Mouse (Mus musculus) monocyte, adult 5-6 weeks (primary cell): ENCODE data around the gene Clk2. TPM values are rescaled to one million over a fixed set of nuclear protein-coding genes. Genes with fewer than 3 reads are reported as not detected.

ENCODE experiments used
- ATAC-seq: fragments of 153-309, 156-312 bp; replicated peaks from 2 replicates; pipeline ENCODE4 v1.8.0; 2017; ENCODE audit warnings: mild to moderate bottlenecking; ENCODE audit not compliant: low TSS enrichment, insufficient number of reproducible peaks, severe bottlenecking, poor library complexity, low FRiP score
- total RNA-seq: library from RNA; stranded (forward); fragments of 200-1000, 200-491, 200-594 nt; gene quantifications from 3 replicates; pipeline ENCODE4 v1.2.3, GENCODE M21; 2017

Clk2 gene
- total RNA-seq, 1 experiment from 2014 or later = 118 TPM

DNA sequence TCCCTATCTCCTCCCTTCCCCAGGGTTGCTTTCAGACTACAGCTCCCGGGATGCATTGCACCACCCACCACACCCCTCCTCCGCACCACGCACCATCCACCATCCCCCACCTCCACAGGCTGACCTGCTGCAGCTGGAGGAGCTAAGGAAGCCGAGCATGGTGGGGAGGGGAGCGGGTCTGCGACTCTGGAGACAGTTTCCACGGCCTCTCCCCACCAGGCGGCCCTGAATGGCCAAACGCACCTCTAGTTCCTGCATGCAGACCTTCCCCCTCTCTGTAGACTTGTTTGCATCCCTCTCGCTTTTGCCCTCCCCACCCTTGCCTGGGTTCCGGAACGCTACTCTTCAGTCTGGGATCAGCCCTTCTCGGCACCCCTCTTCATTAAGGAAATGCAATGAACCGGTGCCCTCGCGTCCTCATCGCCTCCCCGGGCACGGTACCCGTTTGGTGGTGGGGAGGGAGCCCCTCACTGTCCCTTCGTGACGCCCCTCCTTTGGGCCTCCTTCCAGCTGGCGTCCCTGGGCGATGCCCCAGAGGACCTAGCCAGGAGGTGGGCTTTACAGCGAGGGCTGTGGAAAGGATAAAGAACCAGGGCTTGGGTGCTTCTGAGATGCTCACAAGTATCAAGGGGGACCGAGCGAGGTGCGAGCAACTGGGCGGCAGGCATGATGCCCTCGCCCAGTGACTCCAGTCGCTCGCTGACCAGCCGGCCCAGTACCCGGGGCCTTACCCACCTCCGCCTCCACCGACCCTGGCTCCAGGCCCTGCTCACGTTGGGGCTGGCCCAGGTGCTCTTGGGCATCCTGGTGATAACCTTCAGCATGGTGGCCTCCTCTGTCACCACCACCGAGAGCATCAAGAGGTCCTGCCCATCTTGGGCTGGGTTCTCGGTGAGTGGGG, 18.7 kb downstream of the Clk2 start, which contains the start of gene Fam189b:
Gene Fam189b, plus strand, starts transcription at position 86 of the 901 bp plus-strand sequence.
- peak; percentile 72 for ATAC-seq

DNA sequence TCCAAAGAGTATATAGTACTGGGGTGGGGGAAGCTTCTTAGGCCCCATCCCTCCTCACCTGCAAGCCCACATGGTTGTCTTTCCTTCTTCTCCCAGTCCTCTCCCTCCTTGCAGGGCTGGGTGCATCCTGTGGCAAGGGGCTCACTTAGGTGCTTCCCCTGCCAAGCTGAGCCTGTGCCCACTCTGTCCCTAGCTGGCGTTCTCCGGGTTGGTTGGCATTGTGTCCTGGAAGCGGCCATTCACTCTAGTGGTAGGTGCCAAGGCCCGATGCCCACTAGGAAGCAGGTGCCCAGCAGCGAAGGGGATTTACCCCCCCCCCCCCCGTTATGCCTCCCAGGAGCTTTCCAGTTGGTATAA, 19.3 kb downstream of the Clk2 start:
- no peak for ATAC-seq

DNA sequence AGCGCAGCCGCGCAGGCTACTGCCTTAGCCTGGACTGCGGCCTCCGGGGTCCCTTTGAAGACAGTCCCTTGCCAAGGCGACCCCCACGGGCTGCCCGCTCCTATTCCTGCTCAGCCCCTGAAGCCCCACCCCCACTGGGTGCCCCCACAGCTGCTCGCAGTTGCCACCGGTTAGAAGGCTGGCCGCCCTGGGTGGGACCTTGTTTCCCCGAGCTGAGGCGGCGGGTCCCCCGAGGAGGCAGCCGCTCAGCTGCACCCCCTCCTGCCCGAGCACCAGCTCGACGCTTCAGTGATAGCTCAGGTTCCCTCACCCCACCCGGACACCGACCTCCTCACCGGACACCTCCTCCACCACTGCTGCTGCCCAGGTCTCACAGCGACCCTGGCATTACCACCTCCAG, 22.6 kb downstream of the Clk2 start:
- no peak for ATAC-seq

- ATAC-seq = no peak
Observed at GRCm38 (mm10) chr3:89187690-89188477, 23.3 kb downstream of the Clk2 start.

DNA sequence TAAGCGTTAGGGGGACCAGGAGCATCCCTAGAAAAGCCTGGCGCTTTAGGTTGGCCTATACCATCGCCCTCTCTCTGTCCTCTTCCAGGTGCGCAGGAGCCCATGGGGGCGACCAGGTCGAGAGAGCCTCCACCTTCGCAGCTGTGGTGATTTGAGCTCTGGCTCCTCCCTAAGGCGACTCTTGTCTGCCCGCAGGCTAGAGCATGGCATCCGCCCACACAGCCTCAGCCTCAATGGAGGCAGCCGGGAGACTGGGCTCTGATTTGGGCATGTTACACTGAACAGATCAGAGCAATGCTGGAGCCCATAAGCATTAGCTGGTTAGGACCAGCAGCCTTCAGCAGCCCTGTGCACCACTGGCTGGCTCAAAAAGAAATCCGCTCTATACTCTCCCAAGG, 23.9 kb downstream of the Clk2 start:
- ATAC-seq = no peak

DNA sequence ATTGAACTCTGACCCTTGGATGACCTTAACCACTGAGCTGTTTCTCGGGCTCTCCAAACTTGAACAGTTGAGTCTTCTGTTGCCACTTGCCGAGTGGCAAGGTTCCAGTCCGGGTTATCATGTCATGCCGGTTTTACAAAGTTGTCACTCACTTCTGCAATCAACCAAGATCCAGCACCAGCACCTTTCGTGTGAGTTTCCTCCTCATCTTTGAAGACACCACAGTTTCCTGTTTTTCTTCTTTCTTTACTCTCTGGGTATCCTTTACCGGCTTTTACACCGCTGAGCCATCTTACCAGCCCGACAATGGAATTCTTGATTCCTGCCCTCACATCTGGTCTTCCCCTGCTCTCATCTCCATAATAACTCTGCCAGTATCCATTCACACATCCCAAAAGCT, 25.8 kb downstream of the Clk2 start:
- 0 out of 2 replicates have a peak, but pooled peaks have one; percentile 24 for ATAC-seq

- no peak for ATAC-seq
Observed at GRCm38 (mm10) chr3:89193351-89193750, 28.8 kb downstream of the Clk2 start.

- no peak for ATAC-seq
Observed at GRCm38 (mm10) chr3:89193853-89194252, 29.3 kb downstream of the Clk2 start.

DNA sequence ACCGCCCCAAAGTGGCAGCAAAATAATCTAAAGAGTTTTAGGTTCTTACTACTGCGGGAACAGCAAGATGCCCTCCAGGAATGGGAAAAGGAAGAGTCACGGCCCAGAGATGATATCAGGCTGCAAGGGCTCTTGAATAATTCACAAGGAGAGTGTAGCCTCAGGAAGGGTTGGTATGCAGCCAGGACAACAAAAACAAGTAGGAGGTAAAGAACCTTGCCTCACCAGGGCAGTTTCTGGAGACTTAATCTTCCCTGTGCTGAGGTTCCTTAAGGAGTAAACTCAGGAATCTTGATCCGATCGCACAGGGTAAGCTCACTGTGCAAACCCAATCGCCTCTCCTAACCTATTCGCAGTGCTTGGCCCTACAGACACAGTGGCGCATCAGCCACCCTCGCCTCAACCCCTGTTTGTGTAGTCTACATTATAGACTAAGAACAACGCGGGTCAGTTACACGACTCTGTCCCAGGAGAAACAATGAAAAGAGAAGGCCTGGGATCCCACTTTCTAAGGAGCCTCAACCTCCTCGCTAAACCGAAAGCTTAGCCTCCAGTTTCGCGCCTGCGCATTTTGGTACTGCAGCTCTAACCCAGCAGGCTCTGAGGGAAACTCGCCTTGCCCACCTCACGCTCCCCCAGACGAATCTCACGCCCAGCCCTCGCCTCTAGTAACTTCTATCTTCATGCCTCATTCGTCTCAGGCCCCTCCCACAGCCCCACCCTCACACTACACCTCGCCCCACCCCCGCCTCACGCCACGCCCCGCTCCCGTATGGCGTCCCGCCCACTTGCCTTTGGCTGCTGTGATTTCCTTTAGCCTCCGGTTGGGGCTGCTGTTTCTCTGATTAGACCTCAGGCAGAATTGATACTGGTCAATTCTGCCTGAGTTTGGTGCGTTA, 31.6 kb downstream of the Clk2 start:
- ATAC-seq = peak; percentile 94

DNA sequence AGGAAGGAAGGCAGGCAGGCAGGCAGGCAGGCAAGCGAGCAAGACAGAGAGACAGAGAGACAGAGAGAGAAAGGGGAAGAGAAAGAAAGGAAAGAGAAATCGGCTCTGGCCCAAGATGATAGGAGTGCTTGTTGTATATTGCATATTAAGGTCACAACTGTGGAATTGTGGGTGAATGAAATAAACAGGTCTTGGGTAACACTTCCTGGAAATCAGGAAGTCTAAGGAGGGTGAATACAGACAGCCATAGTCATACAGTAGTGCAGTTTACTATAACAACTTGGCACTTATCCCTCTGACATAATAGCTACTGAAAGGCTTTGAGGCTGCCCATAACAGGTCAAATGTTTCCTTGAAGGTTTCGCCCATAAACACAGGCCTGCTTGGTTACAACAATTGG, 35.2 kb downstream of the Clk2 start:
- ATAC-seq = no peak

DNA sequence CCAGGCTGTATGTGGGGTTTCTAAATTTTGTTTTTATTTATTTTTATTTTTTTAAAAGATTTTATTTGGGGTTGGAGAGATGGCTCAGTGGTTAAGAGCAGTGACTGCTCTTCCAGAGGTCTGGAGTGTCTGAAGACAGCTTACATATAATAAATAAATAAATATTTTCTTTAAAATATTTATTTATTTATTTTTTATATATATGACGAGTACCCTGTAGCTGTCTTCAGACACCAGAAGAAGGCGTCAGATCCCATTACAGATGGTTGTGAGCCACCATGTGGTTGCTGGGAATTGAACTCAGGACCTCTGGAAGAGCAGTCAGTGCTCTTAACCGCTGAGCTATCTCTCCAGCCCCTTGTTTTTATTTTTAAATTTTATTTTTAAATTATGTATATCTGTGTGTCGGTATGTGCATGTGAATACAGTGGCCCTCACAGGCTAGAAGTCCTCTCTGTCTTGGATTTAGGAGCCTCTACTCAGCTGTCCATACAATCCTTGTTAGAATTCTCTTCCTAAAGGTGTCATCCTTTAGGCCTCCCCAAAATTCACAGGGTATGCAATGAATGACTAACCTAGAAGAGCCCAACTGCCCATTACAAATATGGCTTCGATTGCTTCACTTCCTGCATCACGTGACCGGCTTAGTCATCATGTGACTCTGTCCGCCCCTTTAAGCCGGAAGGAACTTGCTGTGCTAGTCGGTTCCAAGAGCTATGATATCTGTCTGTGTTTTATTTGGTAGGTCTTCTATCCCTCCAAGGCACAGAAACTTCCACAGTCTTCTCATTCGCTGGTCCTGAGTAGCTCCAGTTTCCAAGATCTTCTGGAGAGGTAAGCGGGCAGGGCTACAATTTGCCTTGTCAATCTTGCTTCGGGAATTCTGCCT, 37.9 kb downstream of the Clk2 start, which contains the start of gene Gba:
Gene Gba, plus strand, starts transcription at position 676 of the 889 bp plus-strand sequence.
- peak; percentile 86 for ATAC-seq

GRCm38 (mm10) chr3:89203142-89203514, 38.5 kb downstream of the Clk2 start:
- no peak for ATAC-seq

- ATAC-seq = no peak
Observed at GRCm38 (mm10) chr3:89206079-89206478, 41.5 kb downstream of the Clk2 start.

- ATAC-seq = no peak
Observed at GRCm38 (mm10) chr3:89206695-89207094, 42.1 kb downstream of the Clk2 start.

GRCm38 (mm10) chr3:89208075-89208657, 43.6 kb downstream of the Clk2 start:
- no peak for ATAC-seq

DNA sequence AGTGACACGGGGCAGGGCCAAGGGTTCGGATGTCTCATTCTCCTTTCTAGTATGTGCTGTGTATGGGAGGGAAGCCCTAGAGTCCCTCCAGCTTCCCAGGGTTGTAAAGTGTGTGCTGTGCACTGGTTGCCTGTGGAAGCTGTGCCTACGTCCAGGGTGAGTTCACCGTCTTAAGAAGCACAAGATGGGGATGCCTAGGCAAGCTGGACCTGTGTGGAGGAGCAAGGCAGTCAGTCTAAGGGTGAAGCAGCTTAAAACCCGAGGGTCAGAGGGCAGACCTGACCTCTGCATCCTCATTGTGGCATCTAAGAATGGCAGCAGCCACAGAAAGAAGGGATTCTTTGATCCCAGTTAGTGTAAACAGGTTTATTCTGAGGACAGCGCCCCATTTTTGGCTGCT, 44.1 kb downstream of the Clk2 start:
- ATAC-seq = no peak

DNA sequence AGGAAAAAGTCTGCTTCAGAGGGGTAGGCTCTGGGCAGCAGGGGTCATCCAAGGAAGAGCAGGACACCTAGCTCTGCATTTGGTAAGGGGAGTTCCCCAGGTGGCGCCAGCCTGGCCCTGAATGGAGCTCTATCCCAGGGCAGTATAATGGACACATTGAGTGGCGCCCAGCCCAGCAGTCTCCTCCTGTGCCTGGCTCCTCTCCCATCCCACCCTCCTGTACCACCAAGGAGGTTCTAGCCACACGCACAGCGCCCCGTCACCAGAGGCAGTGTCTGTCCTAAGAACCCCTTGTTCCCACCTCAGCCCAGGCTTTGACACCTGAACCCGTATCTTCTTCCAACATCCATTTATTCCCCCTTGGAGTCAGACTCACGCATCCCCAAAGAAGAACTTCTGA, 45.1 kb downstream of the Clk2 start:
- no peak for ATAC-seq

DNA sequence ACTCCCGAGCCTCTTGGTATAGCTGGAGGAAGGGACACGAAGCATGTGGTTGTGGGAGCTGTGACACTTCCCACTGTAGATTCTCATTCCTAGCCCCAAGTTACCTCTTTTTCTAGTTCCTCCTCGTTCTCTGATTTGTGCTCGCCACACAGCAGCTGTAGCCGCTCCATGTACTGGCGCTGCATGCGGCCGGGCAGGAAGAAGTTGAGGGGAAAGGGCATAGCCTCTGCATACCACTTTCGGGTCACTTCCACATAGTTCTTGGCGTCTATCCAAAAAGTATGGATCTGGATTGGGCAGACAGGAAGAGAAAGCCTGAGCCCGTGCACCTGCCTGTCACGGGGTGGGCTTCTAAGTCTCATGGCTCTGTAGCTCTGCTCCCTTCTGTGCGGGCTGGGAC, 45.6 kb downstream of the Clk2 start:
- no peak for ATAC-seq
